Mouse (Mus musculus) MEL (cell line): ENCODE measurements around the gene Wdr31. TPM values are rescaled to one million over a fixed set of nuclear protein-coding genes. Genes with fewer than 3 reads are reported as not detected.
A peak's percentile ranks its signal among the peaks of the same experiment; 100 is the strongest.

Source experiments
- DNase-seq: peaks from one replicate; pipeline ENCODE4 v3.0.0; 2011; ENCODE audit warnings: low read depth, low spot score
- H3K27ac ChIP-seq: 2 replicates; pipeline ENCODE4 v1.5.1; 2012; ENCODE audit warnings: low read depth, mild to moderate bottlenecking, control low read depth, low read length, moderate library complexity; ENCODE audit not compliant: control insufficient read depth
- H3K27me3 ChIP-seq, 2 experiments: fragments of 150-350 bp in 1 of 2; sonication (generic) in 1 of 2; 2 replicates each; pipeline ENCODE4 v1.6.1; 2012; ENCODE audit warnings: low read length in 2 of 2, mild to moderate bottlenecking in 2 of 2, improper control_type of control experiment in 1 of 2, moderate library complexity in 1 of 2; ENCODE audit not compliant: insufficient read depth in 2 of 2, control insufficient read depth in 1 of 2
- H3K36me3 ChIP-seq, 2 experiments: 2 replicates each; pipeline ENCODE4 v1.6.1; 2012 to 2014; ENCODE audit warnings: low read length in 2 of 2, improper control_type of control experiment in 1 of 2, inconsistent platforms in 1 of 2, mild to moderate bottlenecking in 1 of 2; ENCODE audit not compliant: insufficient read depth in 2 of 2, control insufficient read depth in 1 of 2
- H3K4me1 ChIP-seq, 2 experiments: fragments of 150-350 bp in 1 of 2; sonication (generic) in 1 of 2; 2 replicates each; pipeline ENCODE4 v1.6.1; 2012; ENCODE audit warnings: low read length in 2 of 2, improper control_type of control experiment in 1 of 2, mild to moderate bottlenecking in 1 of 2; ENCODE audit not compliant: insufficient read depth in 2 of 2, control insufficient read depth in 1 of 2
- H3K4me3 ChIP-seq, 2 experiments: fragments of 150-350 bp in 1 of 2; sonication (generic) in 1 of 2; 2 replicates each; pipeline ENCODE4 v1.5.1; 2012; ENCODE audit warnings: low read depth in 2 of 2, low read length in 2 of 2, mild to moderate bottlenecking in 2 of 2, moderate library complexity in 2 of 2, control low read depth in 1 of 2, improper control_type of control experiment in 1 of 2; ENCODE audit not compliant: control insufficient read depth in 1 of 2, insufficient read depth in 1 of 2
- H3K79me2 ChIP-seq: 2 replicates; pipeline ENCODE4 v1.6.1; 2012; ENCODE audit warnings: mild to moderate bottlenecking, low read length, moderate library complexity; ENCODE audit not compliant: control insufficient read depth, poor library complexity, insufficient read depth
- H3K9ac ChIP-seq: 2 replicates; pipeline ENCODE4 v1.6.1; 2012; ENCODE audit warnings: low read depth, mild to moderate bottlenecking, control low read depth, low read length, moderate library complexity; ENCODE audit not compliant: control insufficient read depth, poor library complexity, severe bottlenecking
- H3K9me3 ChIP-seq: fragments of 150-350 bp; sonication (generic); replicated peaks from 2 replicates; pipeline ENCODE4 v1.6.1; 2012; ENCODE audit warnings: mild to moderate bottlenecking, low read length, improper control_type of control experiment, moderate library complexity; ENCODE audit not compliant: insufficient read depth
- BHLHE40 ChIP-seq: IDR thresholded peaks from 2 replicates; pipeline ENCODE4 v1.6.1; 2012; ENCODE audit warnings: low read depth, mild to moderate bottlenecking, inconsistent platforms, low read length, improper control_type of control experiment, borderline replicate concordance
- CHD1 ChIP-seq: IDR thresholded peaks from 2 replicates; pipeline ENCODE4 v1.6.1; 2012; ENCODE audit warnings: low read depth, mild to moderate bottlenecking, inconsistent platforms, low read length, improper control_type of control experiment
- CHD2 ChIP-seq: IDR thresholded peaks from 2 replicates; pipeline ENCODE4 v1.6.1; 2011; ENCODE audit warnings: low read length, improper control_type of control experiment
- CTCF ChIP-seq, 3 experiments: IDR thresholded peaks in 2 of 3; conservative IDR thresholded peaks in 1 of 3; 2 replicates each; pipeline ENCODE4 v1.5.1; 2011 to 2012; ENCODE audit warnings: low read length in 3 of 3, low read depth in 2 of 3, mild to moderate bottlenecking in 2 of 3, improper control_type of control experiment in 1 of 3, inconsistent platforms in 1 of 3, mixed read lengths in 1 of 3, moderate library complexity in 1 of 3; ENCODE audit not compliant: control insufficient read depth in 1 of 3, insufficient read depth in 1 of 3, poor library complexity in 1 of 3, severe bottlenecking in 1 of 3
- ETS1 ChIP-seq: IDR thresholded peaks from 2 replicates; pipeline ENCODE4 v1.6.1; 2012; ENCODE audit warnings: low read depth, mild to moderate bottlenecking, inconsistent platforms, low read length, improper control_type of control experiment, moderate library complexity
- GABPA ChIP-seq: IDR thresholded peaks from 2 replicates; pipeline ENCODE4 v1.6.1; 2012; ENCODE audit warnings: low read depth, mild to moderate bottlenecking, inconsistent platforms, low read length, improper control_type of control experiment, moderate library complexity
- GATA1 ChIP-seq: IDR thresholded peaks from 2 replicates; pipeline ENCODE4 v1.6.1; 2011; ENCODE audit warnings: low read depth, low read length, improper control_type of control experiment
- HCFC1 ChIP-seq: IDR thresholded peaks from 2 replicates; pipeline ENCODE4 v1.6.1; 2012; ENCODE audit warnings: low read depth, mild to moderate bottlenecking, inconsistent platforms, low read length, improper control_type of control experiment, moderate library complexity
- MAFK ChIP-seq: IDR thresholded peaks from 2 replicates; pipeline ENCODE4 v1.6.1; 2011; ENCODE audit warnings: low read depth, mild to moderate bottlenecking, low read length, improper control_type of control experiment, borderline replicate concordance
- MAX ChIP-seq: IDR thresholded peaks from 2 replicates; pipeline ENCODE4 v1.6.1; 2011; ENCODE audit warnings: low read length, improper control_type of control experiment
- MYC ChIP-seq: IDR thresholded peaks from 2 replicates; pipeline ENCODE4 v1.6.1; 2011; ENCODE audit warnings: low read depth, mild to moderate bottlenecking, low read length, improper control_type of control experiment, moderate library complexity
- NELFE ChIP-seq: IDR thresholded peaks from 2 replicates; pipeline ENCODE4 v1.6.1; 2011; ENCODE audit warnings: low read depth, low read length, improper control_type of control experiment
- NRF1 ChIP-seq: IDR thresholded peaks from 2 replicates; pipeline ENCODE4 v1.6.1; 2014; ENCODE audit warnings: low read depth, mild to moderate bottlenecking, inconsistent platforms, low read length, improper control_type of control experiment, moderate library complexity; ENCODE audit not compliant: poor library complexity, insufficient read depth, severe bottlenecking
- POLR2A ChIP-seq, 2 experiments: IDR thresholded peaks; 2 replicates each; pipeline ENCODE4 v1.6.1; 2011 to 2012; ENCODE audit warnings: low read length in 2 of 2, mild to moderate bottlenecking in 2 of 2, control low read depth in 1 of 2, improper control_type of control experiment in 1 of 2, low read depth in 1 of 2, moderate library complexity in 1 of 2; ENCODE audit not compliant: control insufficient read depth in 1 of 2, insufficient read depth in 1 of 2, poor library complexity in 1 of 2
- POLR2AphosphoS5 ChIP-seq: IDR thresholded peaks from 2 replicates; pipeline ENCODE4 v1.6.1; 2012; ENCODE audit warnings: low read depth, borderline replicate concordance, mild to moderate bottlenecking, inconsistent platforms, low read length, moderate library complexity, mixed read lengths
- SIN3A ChIP-seq: IDR thresholded peaks from 2 replicates; pipeline ENCODE4 v1.6.1; 2012; ENCODE audit warnings: low read length, improper control_type of control experiment, inconsistent platforms
- TBP ChIP-seq: IDR thresholded peaks from 2 replicates; pipeline ENCODE4 v1.8.0; 2011; ENCODE audit warnings: low read depth, low read length, improper control_type of control experiment
- TCF12 ChIP-seq: IDR thresholded peaks from 2 replicates; pipeline ENCODE4 v1.6.1; 2014; ENCODE audit warnings: low read depth, mild to moderate bottlenecking, inconsistent platforms, low read length, improper control_type of control experiment, moderate library complexity
- UBTF ChIP-seq: IDR thresholded peaks from 2 replicates; pipeline ENCODE4 v1.6.1; 2012; ENCODE audit warnings: low read depth, mild to moderate bottlenecking, inconsistent platforms, low read length, improper control_type of control experiment, moderate library complexity, borderline replicate concordance; ENCODE audit not compliant: insufficient read depth
- USF2 ChIP-seq, 2 experiments: IDR thresholded peaks; 2 replicates each; pipeline ENCODE4 v1.6.1; 2011 to 2012; ENCODE audit warnings: improper control_type of control experiment in 2 of 2, low read length in 2 of 2, borderline replicate concordance in 1 of 2, inconsistent platforms in 1 of 2, low read depth in 1 of 2, mild to moderate bottlenecking in 1 of 2; ENCODE audit not compliant: insufficient read depth in 1 of 2
- ZC3H11A ChIP-seq: IDR thresholded peaks from 2 replicates; pipeline ENCODE4 v1.6.1; 2012; ENCODE audit warnings: low read depth, mild to moderate bottlenecking, inconsistent platforms, low read length, improper control_type of control experiment
- ZMIZ1 ChIP-seq: IDR thresholded peaks from 2 replicates; pipeline ENCODE4 v1.6.1; 2012; ENCODE audit warnings: low read depth, mild to moderate bottlenecking, inconsistent platforms, low read length, improper control_type of control experiment, moderate library complexity
- ZNF384 ChIP-seq: IDR thresholded peaks from 2 replicates; pipeline ENCODE4 v1.6.1; 2012; ENCODE audit warnings: low read depth, mild to moderate bottlenecking, inconsistent platforms, low read length, improper control_type of control experiment
- polyA plus RNA-seq, 2 experiments: library from polyadenylated mRNA; stranded (reverse) in 1 of 2; unstranded in 1 of 2; fragments of >175 nt in 1 of 2; fragments of >200 nt in 1 of 2; gene quantifications; 2 replicates each; pipeline versions ENCODE4 v1.2.1 to v1.2.4; 2012; ENCODE audit warnings: low replicate concordance in 2 of 2, low read depth in 1 of 2; ENCODE audit not compliant: insufficient read length in 2 of 2, insufficient read depth in 1 of 2, missing spikeins in 1 of 2
- total RNA-seq: library from RNA; depleted of rRNA; stranded (reverse); fragments of 300-350 nt; gene quantifications from 2 replicates; pipeline ENCODE4 v1.2.3, GENCODE M21; 2012

Wdr31 gene
- total and polyA plus RNA-seq, 3 experiments = 0.91 to 1.9 TPM; not detected in 1

GRCm38 (mm10) chr4:62495946-62496345, 25.2 kb upstream of the Wdr31 start:
- Histone ChIP-seq H3K36me3 (peaks cover 0 to 5% of the 10 kb centered on the region in 2 experiments; a peak in 1 of 4 replicates), H3K9ac (no peak overlapping the region), H3K79me2 (no peaks in the 10 kb centered on the region), H3K4me1 (peaks cover 5 to 15% of the 10 kb centered on the region in 2 experiments; a peak in 3 of 4 replicates), H3K4me3 (no peak overlapping the region), H3K9me3 (no peaks in the 10 kb centered on the region), H3K27ac (no peak overlapping the region), H3K27me3 (no peaks in the 10 kb centered on the region; a peak in 1 of 4 replicates)
- DNase-seq = peak; percentile 18
- TF ChIP-seq MAFK (no peak), CTCF (IDR thresholded peaks at IDR 0.05 in 2 of 3, conservative IDR thresholded peaks at IDR 0.05 in 1 of 3; ENCODE audit: control insufficient read depth in 1 of 3, insufficient read depth in 1 of 3, low read depth in 2 of 3, low read length in 3 of 3, poor library complexity in 1 of 3, severe bottlenecking in 1 of 3) (no peak), ZNF384 (no peak), TBP (no peak), CHD1 (no peak), TCF12 (no peak), USF2 (IDR thresholded peaks at IDR 0.05; ENCODE audit: borderline replicate concordance in 1 of 2, insufficient read depth in 1 of 2, low read depth in 1 of 2, low read length in 2 of 2) (no peak), GABPA (no peak), ZMIZ1 (no peak), UBTF (no peak), ZC3H11A (no peak), POLR2A (IDR thresholded peaks at IDR 0.05; ENCODE audit: control insufficient read depth in 1 of 2, insufficient read depth in 1 of 2, low read depth in 1 of 2, low read length in 2 of 2, poor library complexity in 1 of 2) (no peak), POLR2AphosphoS5 (no peak), ETS1 (no peak), BHLHE40 (no peak), MAX (no peak), MYC (no peak), HCFC1 (no peak), CHD2 (no peak), NELFE (no peak)

- Histone ChIP-seq H3K27ac (no peak overlapping the region), H3K36me3 (peaks cover 0 to 5% of the 10 kb centered on the region in 2 experiments; a peak in 1 of 4 replicates)
- peak; percentile 29; the same call in 1 of the 2 replicates for TF ChIP-seq MAX
- TF ChIP-seq MYC = 0 out of 2 replicates have a peak, but pooled peaks have one; percentile 11
- no peak for TF ChIP-seq HCFC1
- TF ChIP-seq USF2 (IDR thresholded peaks at IDR 0.05; ENCODE audit: borderline replicate concordance in 1 of 2, insufficient read depth in 1 of 2, low read depth in 1 of 2, low read length in 2 of 2) = no peak
- 0 out of 2 replicates have a peak, but pooled peaks have one; percentile 19 for TF ChIP-seq SIN3A
- TF ChIP-seq GATA1 = no peak
- no peak for TF ChIP-seq NRF1
- no peak for TF ChIP-seq TBP
- no peak for TF ChIP-seq ZC3H11A
- TF ChIP-seq, all 39 proteins: peak for 3
- Histone ChIP-seq H3K27me3 (no peaks in the 10 kb centered on the region; a peak in 1 of 4 replicates), H3K79me2 (no peaks in the 10 kb centered on the region), H3K4me1 (peaks cover 5 to 13% of the 10 kb centered on the region in 2 experiments; a peak in 3 of 4 replicates), H3K9me3 (no peaks in the 10 kb centered on the region), H3K4me3 (peak overlapping the region in 1 of 2 experiments; percentile 9; a peak in 1 of 4 replicates), H3K9ac (no peak overlapping the region)
- peak; percentile 50 for DNase-seq
Observed at GRCm38 (mm10) chr4:62494230-62494629, 23.5 kb upstream of the Wdr31 start.
